Mouse (Mus musculus): ENCODE data around the gene Elovl2.
"Not testable (repeated sequence)": the region's sequence is repeated elsewhere in the genome, so short reads cannot be mapped to it uniquely, and the experiment has no call there.

The Elovl2 gene

GRCm38 (mm10) chr13:41233241-41233640, 13.0 kb upstream of the Elovl2 start:
- peak; percentile 57 for DNase-seq

- peak; percentile 74 for DNase-seq
Measured at GRCm38 (mm10) chr13:41232209-41232608, 12.0 kb upstream of the Elovl2 start.

- peak; percentile 74 for DNase-seq
Measured at GRCm38 (mm10) chr13:41231389-41231983, 11.3 kb upstream of the Elovl2 start.

- peak; percentile 67 for DNase-seq
Measured at GRCm38 (mm10) chr13:41230256-41230655, 10.1 kb upstream of the Elovl2 start.

GRCm38 (mm10) chr13:41228060-41228459, 7.9 kb upstream of the Elovl2 start:
- no peak for DNase-seq

- DNase-seq = peak; percentile 27
Measured at GRCm38 (mm10) chr13:41226513-41226912, 6.3 kb upstream of the Elovl2 start.

- peak; percentile 88 for DNase-seq
Measured at GRCm38 (mm10) chr13:41219687-41220303, 410 bp downstream of the Elovl2 start.

- DNase-seq = no peak
Measured at GRCm38 (mm10) chr13:41219056-41219455, 1.1 kb downstream of the Elovl2 start.

- DNase-seq = no peak
Measured at GRCm38 (mm10) chr13:41216236-41216635, 4.0 kb downstream of the Elovl2 start.

- no peak for DNase-seq
Measured at GRCm38 (mm10) chr13:41215669-41216068, 4.5 kb downstream of the Elovl2 start.

GRCm38 (mm10) chr13:41212558-41213322, 7.5 kb downstream of the Elovl2 start:
- DNase-seq = no peak

GRCm38 (mm10) chr13:41211276-41211675, 8.9 kb downstream of the Elovl2 start:
- DNase-seq = no peak

- no peak for DNase-seq
Measured at GRCm38 (mm10) chr13:41206241-41206640, 14.0 kb downstream of the Elovl2 start.

- DNase-seq = not testable (repeated sequence)
Measured at GRCm38 (mm10) chr13:41205568-41205967, 14.6 kb downstream of the Elovl2 start.

- no peak for DNase-seq
Measured at GRCm38 (mm10) chr13:41203691-41204090, 16.5 kb downstream of the Elovl2 start.

GRCm38 (mm10) chr13:41203289-41203688, 16.9 kb downstream of the Elovl2 start:
- DNase-seq = no peak

GRCm38 (mm10) chr13:41200861-41201260, 19.3 kb downstream of the Elovl2 start:
- DNase-seq = no peak

GRCm38 (mm10) chr13:41195640-41196333, 24.4 kb downstream of the Elovl2 start:
- DNase-seq = no peak

GRCm38 (mm10) chr13:41187886-41188285, 32.3 kb downstream of the Elovl2 start:
- no peak for DNase-seq

- DNase-seq = peak; percentile 35
Measured at GRCm38 (mm10) chr13:41158426-41158825, 61.8 kb downstream of the Elovl2 start.

GRCm38 (mm10) chr13:41153146-41153545, 67.1 kb downstream of the Elovl2 start:
- peak; percentile 41 for DNase-seq

- peak; percentile 71 for DNase-seq
Measured at GRCm38 (mm10) chr13:41146271-41146670, 73.9 kb downstream of the Elovl2 start.

- no peak for DNase-seq
Measured at GRCm38 (mm10) chr13:41145433-41145970, 74.7 kb downstream of the Elovl2 start.

Data from heart, adult 11 months (tissue).